Mouse (Mus musculus) G1E-ER4 (cell line): ENCODE measurements around the gene Snrpf. TPM values are rescaled to one million over a fixed set of nuclear protein-coding genes. Genes with fewer than 3 reads are reported as not detected.

ENCODE experiments used
- GATA1 ChIP-seq: IDR thresholded peaks from one replicate; pipeline ENCODE4 v1.8.0; 2012; ENCODE audit warnings: low read length, inconsistent platforms
- polyA plus RNA-seq: library from polyadenylated mRNA; stranded (reverse); fragments of >175 nt; gene quantifications from 2 replicates; pipeline ENCODE4 v1.2.3, GENCODE M21; 2012

The Snrpf gene
- polyA plus RNA-seq, 1 experiment = 226 TPM

DNA sequence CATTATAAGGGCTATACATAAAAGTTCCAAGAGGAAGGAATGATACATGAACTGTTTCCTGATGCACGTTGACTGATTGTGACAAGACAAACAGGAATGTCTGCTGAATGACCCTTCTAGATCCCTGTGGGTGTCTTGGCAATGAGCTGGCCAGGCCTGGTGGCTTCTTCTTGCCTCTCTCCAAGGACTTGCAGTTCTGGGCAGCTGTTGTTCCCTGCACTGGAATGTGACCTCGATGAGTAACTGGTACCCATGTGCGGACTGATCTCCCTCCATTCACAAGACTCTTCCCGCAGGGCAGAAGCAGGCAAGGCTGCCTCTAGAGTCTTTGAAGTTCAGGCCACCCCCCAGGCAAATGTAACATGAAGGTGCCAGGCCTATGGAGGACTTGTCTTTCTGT lies 6.3 kb upstream of the Snrpf start:
- no peak for TF ChIP-seq GATA1

DNA sequence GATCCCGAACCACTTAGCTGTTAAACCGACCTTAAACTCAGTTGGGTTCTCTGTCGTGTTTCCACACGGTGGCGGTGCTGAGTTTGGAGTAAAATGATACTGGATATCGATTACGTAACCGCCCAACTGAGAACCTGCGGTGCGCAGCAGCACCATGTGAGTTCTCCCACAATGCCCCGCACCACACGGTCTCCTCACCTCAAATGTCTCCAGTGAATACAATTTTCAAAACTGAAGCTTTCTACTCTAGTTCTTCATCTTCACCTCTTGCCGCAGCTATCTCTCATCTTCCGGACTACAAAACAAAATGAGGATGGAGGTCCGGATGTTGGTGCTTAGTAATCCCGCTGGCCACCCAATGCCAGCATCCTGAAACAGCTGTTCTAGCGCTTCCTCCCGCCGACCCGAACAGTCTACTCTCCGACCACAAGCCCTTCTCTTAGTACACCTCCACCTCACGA lies 4.5 kb upstream of the Snrpf start:
- no peak for TF ChIP-seq GATA1

GRCm38 (mm10) chr10:93592456-93592855 lies 3.0 kb upstream of the Snrpf start:
- TF ChIP-seq GATA1 = no peak

GRCm38 (mm10) chr10:93588796-93589195 lies 710 bp downstream of the Snrpf start:
- no peak for TF ChIP-seq GATA1

- TF ChIP-seq GATA1 = no peak
Measured at GRCm38 (mm10) chr10:93577271-93577886, 12.1 kb downstream of the Snrpf start.

DNA sequence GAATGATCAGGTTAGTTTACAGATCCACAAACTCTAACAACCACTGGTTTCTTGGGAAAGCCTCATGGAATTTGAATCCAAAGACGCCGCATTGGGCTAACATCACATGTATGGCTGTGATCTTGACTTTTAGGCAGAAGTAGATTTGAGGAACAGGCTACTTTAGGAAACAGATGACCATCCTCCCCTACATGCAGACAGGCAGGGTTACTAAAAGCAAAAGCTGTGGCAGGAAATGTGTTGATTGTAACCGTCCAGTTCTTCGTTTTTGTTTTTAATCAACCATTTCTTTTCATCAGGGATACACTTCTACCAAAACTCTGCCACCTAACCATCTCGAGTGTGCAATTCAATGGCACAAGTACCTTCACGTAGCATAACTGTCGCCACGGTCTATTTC lies 13.5 kb downstream of the Snrpf start:
- no peak for TF ChIP-seq GATA1

DNA sequence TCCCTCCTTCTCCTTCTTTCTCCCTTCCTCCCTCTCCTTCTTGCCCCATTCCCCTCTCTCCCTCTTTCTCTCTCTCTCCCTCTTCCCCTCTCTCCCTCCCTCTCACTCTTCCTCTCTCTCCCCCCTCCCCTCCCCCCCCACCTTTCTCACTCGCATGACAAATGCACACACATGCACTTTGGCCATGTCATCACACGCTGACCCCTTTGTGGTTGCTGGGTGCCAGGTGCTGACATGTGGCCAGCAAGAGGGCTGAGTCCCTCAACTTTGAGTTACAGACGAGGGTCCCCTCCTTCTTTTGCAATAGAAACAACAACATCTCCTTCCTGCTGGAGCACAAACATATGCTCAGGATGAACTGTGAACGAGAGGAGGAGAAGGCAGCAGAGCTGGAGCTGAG lies 14.5 kb downstream of the Snrpf start:
- TF ChIP-seq GATA1 = no peak

GRCm38 (mm10) chr10:93572209-93572608 lies 17.3 kb downstream of the Snrpf start:
- no peak for TF ChIP-seq GATA1

GRCm38 (mm10) chr10:93568671-93569070 lies 20.8 kb downstream of the Snrpf start:
- TF ChIP-seq GATA1 = no peak

- no peak for TF ChIP-seq GATA1
Measured at GRCm38 (mm10) chr10:93567841-93568566, 21.5 kb downstream of the Snrpf start.

DNA sequence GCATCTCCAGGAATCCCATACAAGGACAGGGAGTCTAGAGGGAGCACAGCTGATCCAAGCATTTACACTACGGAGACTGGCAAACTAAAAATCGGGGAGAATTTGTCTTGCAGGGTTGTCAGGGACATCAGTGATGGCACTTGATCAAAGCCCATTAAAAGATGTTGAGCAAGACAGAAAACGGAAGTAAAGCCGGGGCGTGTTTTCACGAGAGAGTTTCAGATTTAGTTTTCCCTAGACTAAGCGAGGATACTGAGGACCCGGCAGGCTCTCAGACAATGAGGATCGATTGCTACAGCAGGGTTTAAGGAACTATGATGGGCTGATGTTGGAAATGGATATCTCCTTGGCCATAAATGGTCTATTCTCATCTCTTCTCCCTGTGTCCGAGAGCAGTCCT lies 22.4 kb downstream of the Snrpf start:
- no peak for TF ChIP-seq GATA1

- no peak for TF ChIP-seq GATA1
Measured at GRCm38 (mm10) chr10:93564518-93565090, 24.9 kb downstream of the Snrpf start.

GRCm38 (mm10) chr10:93559786-93560185 lies 29.7 kb downstream of the Snrpf start:
- no peak for TF ChIP-seq GATA1

DNA sequence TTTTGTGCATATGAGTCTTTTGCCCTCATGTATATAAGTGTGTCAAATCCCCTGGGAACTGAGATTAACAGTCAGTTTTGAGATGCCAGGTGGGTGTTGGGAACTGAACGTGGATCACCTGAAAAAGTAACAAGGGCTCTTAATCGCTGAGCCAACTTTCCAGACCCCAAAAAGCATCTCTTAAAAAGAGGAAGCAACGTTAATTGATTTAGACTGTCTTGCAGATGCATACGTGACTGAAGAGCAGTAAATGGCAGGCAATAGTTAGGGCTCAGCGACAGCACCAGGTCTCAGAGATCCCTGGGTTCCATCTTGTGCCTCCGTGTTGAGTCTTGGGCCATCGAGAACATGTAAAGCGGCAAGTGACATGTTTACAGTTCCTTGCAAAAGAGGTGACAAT lies 36.9 kb downstream of the Snrpf start:
- TF ChIP-seq GATA1 = no peak

- TF ChIP-seq GATA1 = no peak
Measured at GRCm38 (mm10) chr10:93549821-93550220, 39.7 kb downstream of the Snrpf start.

- no peak for TF ChIP-seq GATA1
Measured at GRCm38 (mm10) chr10:93548991-93549390, 40.5 kb downstream of the Snrpf start.
